Mouse (Mus musculus): ENCODE data around the gene Adgrf3.
A peak's percentile ranks its signal among the peaks of the same experiment; 100 is the strongest.

The Adgrf3 gene

DNA sequence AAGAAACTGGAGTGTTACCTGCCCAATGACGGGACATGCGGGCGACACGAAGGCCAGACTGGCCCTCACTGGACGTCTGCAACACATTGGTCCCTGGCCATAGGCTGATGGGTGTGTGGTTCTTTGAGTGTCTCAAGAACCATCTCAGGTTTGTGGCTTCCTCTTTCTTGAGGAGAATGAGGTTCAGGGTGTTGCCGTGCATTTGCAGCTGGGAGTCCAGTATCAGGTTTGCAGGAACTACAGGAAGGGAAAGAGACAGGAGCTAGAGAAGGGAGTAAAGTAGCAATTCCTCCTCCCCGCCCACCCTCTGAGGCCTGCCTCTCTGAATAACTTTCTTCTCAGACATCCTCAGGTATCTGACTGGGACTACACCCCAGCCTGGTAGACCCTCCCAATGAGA is 3.3 kb downstream of the Adgrf3 start:
- DNase-seq (ENCODE audit: low spot score in 2 of 2) = no peak

DNA sequence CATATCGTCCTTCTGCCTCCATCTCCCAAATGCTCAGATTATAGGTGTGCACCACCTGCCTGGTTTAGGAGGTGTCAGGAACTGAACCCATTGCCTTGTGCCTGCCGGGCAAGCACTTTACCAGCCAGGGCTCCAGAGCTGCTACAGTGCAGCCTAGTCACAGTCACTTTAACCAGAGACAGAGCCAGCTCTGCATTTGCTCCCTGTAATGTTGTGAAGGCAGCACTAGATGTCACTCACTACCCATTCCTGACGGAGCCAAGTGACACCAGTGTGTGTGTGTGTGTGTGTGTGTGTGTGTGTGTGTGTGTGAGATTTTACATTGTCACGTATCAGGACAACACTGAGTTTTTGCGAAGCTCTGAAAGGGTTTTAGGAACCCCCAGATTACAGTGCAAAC is 4.0 kb downstream of the Adgrf3 start:
- DNase-seq (ENCODE audit: low spot score in 2 of 2) = peak in 1 of 2 experiments; percentile 43

DNA sequence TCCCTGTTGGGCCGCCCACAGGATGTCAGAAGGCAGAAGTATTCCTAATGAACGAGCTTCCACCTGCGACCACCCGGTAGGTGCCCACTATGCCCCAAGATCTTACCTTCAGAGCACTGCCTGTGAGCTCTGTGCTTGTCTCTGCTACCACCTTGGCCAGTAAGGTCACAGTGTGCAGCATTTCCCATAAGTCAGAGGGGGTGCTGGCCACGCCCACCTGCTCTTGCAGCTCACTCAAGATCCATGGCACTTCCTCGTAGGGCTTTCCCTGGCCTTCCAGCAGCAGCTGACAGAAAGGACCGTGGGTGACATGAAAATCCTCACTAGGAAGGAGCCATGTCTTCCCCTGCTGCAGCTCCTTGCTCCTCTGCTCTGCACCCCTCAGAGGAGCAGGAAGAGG is 7.3 kb downstream of the Adgrf3 start:
- no peak for DNase-seq (ENCODE audit: low spot score in 2 of 2)

DNA sequence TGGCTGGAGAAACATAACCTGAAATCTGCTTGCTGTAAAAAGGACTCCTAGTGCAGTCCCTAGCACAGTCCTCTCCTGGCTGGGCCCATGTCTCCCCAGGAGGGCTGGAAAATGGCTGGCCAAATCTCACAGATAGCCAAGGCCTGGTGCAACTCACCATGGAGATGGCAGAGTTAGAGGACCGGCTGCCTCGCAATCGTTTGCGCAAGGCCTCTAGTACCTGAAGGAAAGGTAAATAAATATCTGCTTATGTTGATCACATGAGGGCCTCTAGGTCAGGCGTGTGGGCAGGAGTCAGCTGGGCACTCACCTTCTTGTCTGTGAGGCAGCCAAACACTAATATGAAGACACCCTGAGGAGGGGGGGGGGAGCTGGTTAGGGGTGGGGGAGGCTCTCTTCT is 10.2 kb downstream of the Adgrf3 start:
- no peak for DNase-seq (ENCODE audit: low spot score in 2 of 2)

DNA sequence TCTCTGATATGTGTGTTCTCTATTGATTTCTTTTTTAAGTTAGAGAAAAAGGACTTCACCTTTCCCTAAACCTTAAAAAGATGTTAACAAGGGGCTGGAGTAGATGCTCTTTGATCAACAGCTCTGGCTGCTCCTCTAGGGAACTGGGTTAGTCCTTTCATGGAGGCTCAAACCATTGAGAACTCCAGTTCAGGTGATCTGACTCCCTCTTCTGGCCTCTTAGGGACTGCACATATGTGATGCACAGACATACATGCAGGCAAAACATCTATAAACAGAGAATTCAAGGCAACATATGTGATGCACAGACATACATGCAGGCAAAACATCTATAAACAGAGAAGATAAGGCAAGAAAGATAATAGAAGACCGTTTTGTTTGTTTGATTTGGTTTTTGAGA is 13.1 kb downstream of the Adgrf3 start:
- no peak for DNase-seq (ENCODE audit: low spot score in 2 of 2)

DNA sequence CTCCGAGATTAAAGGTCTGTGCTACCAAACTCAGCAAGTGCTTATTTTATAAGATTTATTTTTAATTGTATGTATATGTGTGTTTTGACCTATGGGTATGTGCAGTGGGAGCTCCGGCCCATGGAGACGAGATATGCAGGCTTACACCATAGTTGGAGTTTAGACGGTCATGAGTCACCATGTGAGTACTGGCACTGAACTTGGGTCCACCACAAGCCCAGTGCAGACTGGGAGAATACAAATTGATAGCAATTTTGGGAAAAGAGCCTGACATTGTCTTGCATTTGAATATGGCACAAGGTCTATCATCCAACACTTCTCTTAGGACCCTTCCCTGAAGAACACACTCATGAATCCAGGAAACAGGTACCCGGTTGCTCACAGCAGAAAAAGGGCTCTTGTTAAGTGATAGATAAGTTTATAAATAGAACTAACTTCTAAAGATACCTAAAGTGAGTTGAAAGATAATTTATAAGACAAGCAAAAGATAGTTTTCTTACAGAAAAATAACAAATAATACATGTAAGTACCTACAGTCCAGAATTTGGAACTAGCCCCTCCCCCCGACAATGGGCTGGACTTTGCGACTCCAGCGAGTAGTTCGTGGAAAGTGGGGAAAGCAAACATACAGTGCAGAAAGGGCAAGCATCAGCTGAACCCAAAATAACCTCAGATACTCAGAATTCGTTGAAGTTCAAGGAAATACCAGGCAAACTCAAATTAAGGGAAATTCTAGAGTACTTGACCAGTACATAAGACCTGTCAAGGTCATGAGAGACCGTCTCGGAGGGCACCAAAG is 17.6 kb downstream of the Adgrf3 start:
- no peak for DNase-seq (ENCODE audit: low spot score in 2 of 2)

DNA sequence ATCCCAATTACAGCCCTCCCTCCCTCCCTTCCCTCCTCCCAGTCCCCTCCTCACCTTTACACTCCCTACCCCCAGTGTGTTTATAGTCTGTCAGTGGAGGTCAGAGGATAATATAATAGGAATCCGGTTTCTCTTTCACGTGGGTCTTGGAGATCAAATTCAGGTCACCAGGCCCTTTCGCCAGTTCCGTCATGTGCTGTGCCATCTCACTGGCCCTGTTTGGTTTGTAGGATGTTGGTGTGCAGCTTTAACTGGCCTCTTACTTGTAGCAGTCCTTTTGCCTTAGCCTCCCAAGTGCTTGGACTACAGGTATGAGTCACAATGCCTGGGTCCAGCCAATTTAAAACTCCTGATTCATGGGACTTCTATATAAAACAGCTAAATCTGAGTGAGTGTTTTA is 29.7 kb downstream of the Adgrf3 start:
- no peak for DNase-seq (ENCODE audit: low spot score in 2 of 2)

DNA sequence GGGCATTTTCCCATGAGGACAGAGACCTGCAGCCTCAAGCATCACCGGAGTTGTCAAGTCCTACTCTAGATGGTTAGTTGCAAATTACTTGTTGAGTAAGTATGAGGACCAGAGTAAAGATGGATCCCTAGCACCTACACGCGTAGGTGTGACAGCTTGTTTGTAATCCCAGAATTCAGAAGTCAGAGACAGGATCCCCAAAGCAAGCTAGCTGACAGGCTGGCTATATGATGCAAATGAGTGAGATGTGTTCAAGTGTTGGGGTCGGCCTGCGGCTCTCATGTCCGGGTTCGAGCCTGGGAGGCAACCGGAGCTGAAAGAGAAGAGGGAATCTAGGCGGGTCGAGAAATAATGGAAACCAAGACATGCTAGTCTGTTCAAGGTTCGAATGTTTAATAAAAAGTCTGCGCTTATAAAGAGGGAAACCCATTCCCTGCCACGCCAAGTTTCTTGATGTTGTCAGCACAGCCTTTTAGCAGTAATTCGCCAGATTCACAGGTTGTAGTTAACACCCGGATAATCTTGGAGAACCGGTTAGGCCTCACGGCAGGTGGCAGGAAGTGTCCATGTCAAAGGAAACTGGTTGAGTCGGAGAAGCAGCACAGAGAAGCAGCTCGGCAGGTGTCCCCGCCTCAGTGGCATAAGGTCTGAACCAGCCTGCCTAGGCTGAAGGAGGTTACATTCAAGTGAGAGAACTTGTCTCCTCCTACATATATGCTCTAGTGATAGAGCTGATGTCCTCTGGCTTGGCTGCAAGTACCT is 32.4 kb downstream of the Adgrf3 start:
- DNase-seq (ENCODE audit: low spot score in 2 of 2) = no peak

DNA sequence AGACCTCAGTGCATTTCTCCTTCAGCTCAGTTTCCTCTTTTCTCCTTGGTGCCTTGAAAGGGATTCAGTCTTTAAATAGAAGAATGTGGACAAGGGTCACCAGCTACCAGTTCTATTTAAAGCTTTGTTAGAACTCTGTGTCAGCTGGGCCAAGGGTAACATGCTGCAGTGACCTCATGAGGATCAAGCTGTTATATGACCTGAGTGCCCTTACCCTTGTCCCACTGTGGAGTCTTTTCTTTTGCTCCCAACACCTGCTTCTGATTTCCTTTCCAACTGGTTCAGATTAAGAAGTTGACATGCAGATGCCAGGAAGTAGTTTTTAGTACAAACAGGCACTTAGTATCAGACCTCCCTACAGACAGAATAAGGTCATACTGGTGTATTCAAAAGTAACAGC is 33.4 kb downstream of the Adgrf3 start:
- DNase-seq (ENCODE audit: low spot score in 2 of 2) = no peak

DNA sequence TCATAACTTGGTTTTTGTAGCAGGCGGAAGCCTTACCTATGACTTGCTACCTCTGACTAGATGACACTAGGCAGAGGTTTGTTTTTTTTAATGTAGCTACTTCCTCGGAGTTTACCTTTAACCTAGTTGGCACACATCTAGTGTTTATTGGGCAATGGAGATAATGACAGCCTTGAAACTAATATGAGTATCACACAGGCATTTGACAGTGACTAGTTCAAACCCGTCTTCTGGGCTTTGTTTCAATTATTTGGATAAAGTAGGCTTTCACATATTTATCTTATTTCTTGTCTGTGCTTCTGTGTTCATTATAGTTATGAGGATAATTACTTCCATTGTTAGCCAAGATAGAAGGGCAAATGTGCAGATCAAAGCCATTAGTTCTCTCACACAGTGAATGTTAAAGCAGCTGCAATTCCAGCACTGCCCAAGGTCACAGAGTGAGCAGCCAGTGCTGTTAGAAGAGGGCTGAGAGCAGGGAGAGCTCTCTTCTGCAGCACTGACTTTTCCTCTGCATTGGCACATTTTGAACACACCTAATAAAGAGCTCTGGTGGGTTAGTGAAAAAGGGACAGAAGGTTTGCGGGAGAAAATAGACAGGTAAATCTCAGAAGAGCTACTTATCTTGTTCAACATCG is 35.1 kb downstream of the Adgrf3 start:
- no peak for DNase-seq (ENCODE audit: low spot score in 2 of 2)

DNA sequence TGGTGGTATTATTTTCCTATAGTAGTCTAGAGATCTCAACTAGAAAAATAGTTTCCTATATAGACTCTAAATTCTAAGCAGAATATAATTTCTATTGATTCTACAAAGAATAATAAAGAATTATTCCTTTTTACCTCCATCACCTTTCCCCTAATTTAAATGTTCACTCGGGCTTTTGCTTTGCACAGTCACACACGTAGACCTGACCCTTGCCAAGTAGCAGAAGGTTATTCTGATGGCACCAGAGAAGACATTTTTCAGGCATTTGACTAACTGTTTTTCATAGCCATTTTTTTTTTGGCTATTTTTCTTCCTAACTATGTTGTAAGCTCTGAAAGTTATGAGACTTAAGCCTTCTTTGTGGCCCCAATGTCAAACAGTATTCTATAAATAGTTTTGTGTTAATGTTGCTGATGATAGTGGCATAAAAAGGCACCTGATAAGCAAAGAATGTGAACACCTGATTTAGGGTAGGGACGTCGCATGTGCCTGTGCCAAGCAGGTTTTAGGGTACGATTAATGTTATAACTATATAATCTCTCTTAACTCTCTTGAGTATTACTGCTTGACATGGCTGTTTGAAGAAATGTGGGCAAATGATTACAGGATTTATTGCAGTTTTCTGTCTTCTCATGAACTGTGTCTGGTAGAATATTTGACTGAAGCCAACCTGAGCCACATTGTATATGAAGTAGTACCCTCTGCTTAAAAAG is 40.1 kb downstream of the Adgrf3 start:
- no peak for DNase-seq (ENCODE audit: low spot score in 2 of 2)

DNA sequence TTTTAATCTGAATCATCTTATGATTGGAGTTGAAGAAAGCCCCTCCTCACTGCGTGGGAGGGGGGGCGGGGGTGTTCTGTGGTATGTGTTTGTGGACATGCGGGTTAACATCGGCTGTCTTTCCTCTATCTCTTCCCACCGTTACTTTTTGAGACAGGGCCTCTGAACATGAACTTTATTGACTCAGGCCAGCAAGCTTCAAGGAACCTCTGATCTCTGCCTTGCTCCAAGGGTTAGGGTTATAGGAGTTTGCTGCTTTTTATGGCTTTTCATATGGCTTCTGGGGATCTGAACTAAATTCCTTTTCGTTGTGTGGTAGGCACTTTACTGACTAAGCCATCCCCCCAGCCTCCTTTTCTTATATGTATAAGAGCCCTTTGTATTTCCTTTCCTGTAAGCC is 43.2 kb downstream of the Adgrf3 start:
- DNase-seq (ENCODE audit: low spot score in 2 of 2) = no peak

DNA sequence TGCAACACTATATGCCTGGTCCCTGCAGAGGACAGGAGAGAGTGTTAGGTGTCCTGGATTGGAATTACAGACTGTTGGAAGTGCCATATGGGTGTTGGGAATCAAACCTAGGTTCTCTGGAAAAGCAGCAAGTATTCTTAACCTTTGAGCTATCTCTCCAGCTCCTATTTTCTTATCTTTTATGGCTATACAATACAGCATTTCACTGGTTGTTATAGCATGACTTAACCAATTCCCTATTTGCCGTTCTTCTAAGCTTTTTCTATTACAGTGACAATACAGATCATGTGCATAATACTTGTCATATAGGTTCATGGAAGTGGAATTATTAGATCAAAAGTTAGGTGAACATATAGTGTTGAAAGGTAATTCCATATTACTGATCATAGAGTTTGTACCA is 43.7 kb downstream of the Adgrf3 start:
- DNase-seq (ENCODE audit: low spot score in 2 of 2) = no peak

DNA sequence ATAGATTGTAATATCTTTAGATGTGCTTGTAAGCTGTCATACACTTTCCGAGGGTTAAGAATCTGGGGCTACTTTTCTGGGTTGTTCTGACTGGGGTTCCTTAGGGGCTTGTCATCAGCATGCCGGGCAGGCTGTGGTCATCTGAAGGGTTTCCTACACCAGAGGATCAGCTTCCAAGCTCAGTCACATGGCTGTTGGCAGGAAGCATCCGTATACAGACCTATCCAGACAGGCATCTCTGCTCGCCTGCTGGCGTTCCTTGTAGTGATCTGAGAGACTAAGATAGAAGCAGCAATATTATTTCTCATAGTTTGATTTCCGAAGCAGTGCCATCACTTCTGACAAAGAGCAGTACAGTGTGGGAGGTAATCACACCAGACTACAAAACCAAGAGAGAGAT is 45.9 kb downstream of the Adgrf3 start:
- DNase-seq (ENCODE audit: low spot score in 2 of 2) = no peak

DNA sequence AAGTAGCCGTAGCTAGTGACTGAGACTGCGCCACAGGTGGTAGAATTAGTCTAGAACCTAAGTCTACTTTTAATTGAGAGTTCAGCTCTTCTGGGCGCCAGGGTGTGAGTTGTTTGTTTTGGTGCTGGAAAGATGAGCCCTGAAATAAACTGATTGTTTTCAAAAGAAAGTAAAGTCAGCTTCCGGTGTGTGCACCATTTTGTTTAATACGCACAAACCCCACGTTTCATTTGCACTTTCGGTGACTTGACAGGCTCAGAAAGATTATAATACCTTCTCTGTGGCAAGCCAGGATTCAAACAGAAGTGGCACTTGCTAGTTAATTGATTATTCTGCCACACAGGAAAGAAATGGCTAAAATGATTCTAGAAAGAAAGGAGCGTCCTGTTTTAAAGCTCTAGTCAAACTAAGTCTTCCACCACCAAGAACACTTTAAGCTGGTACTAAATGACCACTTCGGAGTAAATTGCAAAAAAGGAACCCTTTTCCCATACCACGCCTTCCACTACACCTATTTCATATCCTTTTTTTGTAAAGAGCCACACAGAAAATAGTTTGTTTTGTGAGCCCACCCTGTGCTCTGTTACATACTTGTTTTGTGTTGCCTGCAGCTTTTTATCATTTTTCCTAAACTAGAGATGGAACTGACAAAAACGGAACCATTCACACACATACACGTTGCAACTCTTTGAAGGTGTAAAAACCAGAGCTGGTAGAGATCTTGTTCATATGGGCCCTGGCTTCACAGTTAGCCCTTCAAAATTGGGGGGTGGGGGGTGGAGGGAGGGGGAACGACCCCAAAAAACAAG is 49.5 kb downstream of the Adgrf3 start:
- no peak for DNase-seq (ENCODE audit: low spot score in 2 of 2)

DNA sequence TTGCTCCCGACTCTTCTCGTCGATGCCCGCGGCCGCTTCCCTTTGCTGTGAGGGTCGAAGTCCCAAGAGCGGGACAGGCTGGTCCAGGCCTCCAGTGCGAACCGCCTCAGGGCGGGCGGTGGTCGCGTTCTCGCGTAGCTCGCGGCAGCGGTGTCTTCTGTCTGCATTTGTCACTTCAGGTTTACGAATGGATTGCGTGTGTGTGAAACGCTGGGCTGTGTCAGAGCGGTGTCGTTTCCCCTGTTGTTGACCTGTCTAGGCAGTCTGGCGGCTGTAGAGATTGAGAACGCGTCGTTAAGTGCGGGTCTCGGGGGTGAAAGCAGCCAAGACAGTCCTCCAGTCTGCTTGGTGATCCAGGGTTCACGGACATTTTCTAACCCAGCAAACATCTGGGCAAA is 50.1 kb downstream of the Adgrf3 start:
- DNase-seq (ENCODE audit: low spot score in 2 of 2) = no peak

DNA sequence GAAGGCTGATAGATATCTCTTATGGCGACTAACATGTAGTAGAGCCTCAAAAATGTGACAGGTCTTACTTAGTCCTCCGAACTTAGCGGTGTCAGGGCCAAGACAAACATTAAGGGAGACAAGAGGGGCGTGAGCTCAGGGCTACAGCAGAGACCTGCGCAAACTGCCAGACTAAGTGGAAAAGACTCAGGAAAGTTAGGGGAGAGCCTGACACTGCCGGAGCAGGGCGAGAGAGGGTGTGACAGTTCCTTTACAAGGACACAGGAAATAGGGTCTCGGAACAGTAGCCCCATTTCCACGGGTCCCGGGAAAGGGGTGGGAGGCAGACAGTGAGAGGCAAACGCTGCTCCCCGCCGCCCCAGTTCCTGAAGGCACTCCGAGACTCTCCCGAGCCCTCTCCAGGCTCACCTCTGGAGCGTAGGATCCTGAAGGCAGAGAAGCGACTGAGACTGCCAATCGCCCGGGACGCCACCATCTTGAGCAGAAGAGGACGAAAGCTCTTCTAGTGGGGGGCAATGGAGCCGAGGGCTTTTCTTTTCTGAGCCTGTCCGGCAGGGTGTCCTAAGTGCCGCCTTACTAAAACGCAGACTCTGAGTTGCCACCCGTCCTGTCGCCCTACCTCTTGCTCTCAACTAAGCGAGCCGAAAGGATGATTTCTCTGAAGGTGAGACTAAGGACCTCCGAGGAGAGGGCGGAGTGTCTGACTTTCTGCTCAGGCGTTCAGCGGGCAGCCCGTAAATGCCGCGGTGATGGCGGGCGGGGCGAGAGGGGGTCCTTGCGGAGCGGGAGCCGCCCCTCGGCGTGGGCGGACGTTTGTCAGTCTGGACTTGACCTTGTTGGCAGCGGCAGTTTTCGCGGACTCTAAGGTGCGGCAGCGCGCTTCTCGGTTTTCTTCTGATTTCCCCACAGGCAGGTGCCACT is 50.8 kb downstream of the Adgrf3 start, which contains the start of the genes Hadha and Hadhb:
Hadha (minus strand) TSS at position 689 of the 921 bp plus-strand sequence.
Hadhb (plus strand) TSS at position 775 of the 921 bp plus-strand sequence.
- peak; percentile 81 to 91 for DNase-seq (ENCODE audit: low spot score in 2 of 2)

DNA sequence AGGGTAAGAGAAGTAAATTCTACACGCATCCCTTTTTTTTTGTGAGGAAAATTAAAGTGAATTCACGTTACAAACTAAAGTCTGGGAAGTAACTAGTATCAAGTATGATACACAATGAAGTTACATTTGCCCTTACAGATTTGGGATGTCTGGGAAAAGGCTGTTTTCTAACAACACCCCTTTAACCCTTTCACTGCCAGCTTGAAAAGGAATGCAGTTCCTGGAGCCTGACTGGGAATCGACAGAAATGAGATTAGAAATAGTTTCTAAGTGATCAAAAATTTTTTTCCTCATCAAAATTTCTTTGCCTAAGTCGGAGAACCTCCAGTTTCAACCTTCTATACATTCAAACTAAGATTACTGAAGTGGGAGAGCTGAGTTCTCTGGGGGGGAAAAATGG is 51.5 kb downstream of the Adgrf3 start:
- no peak for DNase-seq (ENCODE audit: low spot score in 2 of 2)

DNA sequence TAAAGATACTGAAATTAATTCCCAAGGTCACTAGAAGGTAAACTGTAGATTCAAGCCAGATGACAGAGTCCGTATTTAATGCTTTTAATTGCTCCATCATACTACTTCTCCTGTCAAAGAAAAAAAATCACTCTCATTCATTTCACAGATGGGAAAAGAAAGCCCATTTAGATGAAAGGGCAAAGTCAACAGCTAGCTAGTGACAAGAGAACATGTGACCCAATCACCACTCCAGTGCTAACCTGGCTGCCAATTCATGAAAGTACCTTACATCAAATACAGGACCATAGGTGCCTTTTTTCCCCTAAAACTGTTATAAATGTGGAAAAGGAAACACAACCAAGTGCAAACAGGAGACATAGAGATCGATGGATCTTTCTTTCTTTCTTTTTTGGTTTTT is 52.3 kb downstream of the Adgrf3 start:
- DNase-seq (ENCODE audit: low spot score in 2 of 2) = no peak

DNA sequence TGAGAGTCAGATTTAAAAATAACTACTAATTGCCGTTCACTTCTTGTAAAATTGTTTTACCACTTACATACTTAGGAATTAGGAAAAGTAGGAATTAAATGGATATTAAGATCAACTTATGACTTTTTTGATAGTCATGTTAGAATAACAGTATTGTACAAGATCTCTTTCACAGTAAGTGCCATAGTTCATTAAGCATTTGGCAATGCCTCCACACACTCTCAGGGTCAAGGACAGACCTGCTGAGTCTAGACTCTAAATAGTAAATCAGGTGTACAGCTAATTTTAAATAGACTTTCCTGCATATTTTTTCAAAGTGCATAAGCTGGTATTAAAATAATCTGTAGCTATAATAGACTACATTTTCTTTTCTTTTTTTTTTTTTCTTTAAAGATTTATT is 53.1 kb downstream of the Adgrf3 start:
- DNase-seq (ENCODE audit: low spot score in 2 of 2) = no peak

All from frontal cortex, postnatal 10 days (tissue).